Mouse (Mus musculus) left cerebral cortex, postnatal 25 days (tissue): ENCODE results near the gene Olfr223. TPM values are rescaled to one million over a fixed set of nuclear protein-coding genes. Genes with fewer than 3 reads are reported as not detected.

ENCODE experiments used
- total RNA-seq, 2 experiments: library from RNA; stranded (reverse); gene quantifications; 2 replicates each; pipeline ENCODE4 v1.2.3; 2021

The Olfr223 gene
- total RNA-seq, 2 experiments from 2014 or later, result not detected

Other genes starting within 250 kb of the Olfr223 start
- gene Prss38, start 217.6 kb downstream of the Olfr223 start, total RNA-seq, result not detected
- gene Jmjd4, start 143.2 kb downstream of the Olfr223 start, total RNA-seq, result 10 to 100 TPM; 28.4 to 28.9 TPM
- 100 to 1,000 TPM; 384 to 420 TPM for gene Snap47, start 142.1 kb downstream of the Olfr223 start, total RNA-seq
- 1 to 10 TPM; 3.3 to 3.7 TPM for gene Zfp867, start 120.8 kb downstream of the Olfr223 start, total RNA-seq
- gene Zkscan17, start 66.5 kb downstream of the Olfr223 start, total RNA-seq, result 1 to 10 TPM; 8.8 to 9.5 TPM
- gene Nlrp3, start 51.7 kb downstream of the Olfr223 start, total RNA-seq, result under 1 TPM; 0.85 to 0.87 TPM
- not detected for gene Olfr222, start 17.1 kb downstream of the Olfr223 start, total RNA-seq
- 100 to 1,000 TPM; 276 to 292 TPM for gene Mprip, start 68.0 kb upstream of the Olfr223 start, total RNA-seq
- gene Pld6, start 194.4 kb upstream of the Olfr223 start, total RNA-seq, result 1 to 10 TPM in 1 of 2 experiments, under 1 TPM in 1; 0.46 to 1.5 TPM
- gene Flcn, start 216.7 kb upstream of the Olfr223 start, total RNA-seq, result 10 to 100 TPM; 46.6 to 51.1 TPM
- 10 to 100 TPM; 51.5 to 57.5 TPM for gene Nt5m, start 246.2 kb upstream of the Olfr223 start, total RNA-seq
- 10 to 100 TPM; 69.4 to 71.9 TPM for gene Cops3, start 246.5 kb upstream of the Olfr223 start, total RNA-seq